Mouse (Mus musculus) heart, postnatal 0 days (tissue): ENCODE measurements around the gene Gm11444.

Experiments used
- CTCF ChIP-seq: IDR thresholded peaks from 2 replicates; pipeline ENCODE4 v1.5.1; 2016; ENCODE audit warnings: antibody characterized with exemption, control low read depth, low read depth
- EP300 ChIP-seq: IDR thresholded peaks from 2 replicates; pipeline ENCODE4 v1.6.1; 2016; ENCODE audit warnings: antibody characterized with exemption, low read depth

DNA sequence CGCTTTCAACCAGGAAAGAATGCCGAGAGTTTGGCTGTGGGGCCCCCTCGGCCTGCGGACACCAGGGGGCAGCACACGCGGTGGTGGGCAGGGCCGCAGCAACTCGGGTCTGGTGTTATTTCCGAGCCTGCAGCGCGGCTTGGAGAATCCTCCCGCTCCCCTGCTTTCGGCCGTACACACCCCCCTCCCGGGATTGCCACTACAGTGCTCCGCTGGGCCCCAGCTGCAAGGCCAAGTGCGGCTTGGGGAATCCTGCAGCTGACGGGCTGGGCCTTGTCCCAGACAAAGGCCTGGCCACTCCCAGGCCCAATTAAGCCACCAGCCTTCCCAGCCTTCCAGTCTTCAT lies 6.8 kb downstream of the Gm11444 start:
- TF ChIP-seq EP300 (no peak), CTCF (peak; percentile 88)
